Mouse (Mus musculus): ENCODE measurements around the gene Tbc1d1. TPM values are rescaled to one million over a fixed set of nuclear protein-coding genes. Genes with fewer than 3 reads are reported as not detected.

The Tbc1d1 gene
- polyA plus RNA-seq, 1 experiment, result 41.8 TPM

GRCm38 (mm10) chr5:64345181-64345735, 189.2 kb downstream of the Tbc1d1 start:
- H3ac ChIP-seq (ENCODE audit: control insufficient read depth, insufficient read length), result no peak overlapping the region
- H3K27me3 ChIP-seq (ENCODE audit: control insufficient read depth, insufficient read depth, insufficient read length), result no peaks in the 10 kb centered on the region
- H3K36me3 ChIP-seq (ENCODE audit: control insufficient read depth, insufficient read depth), result peaks cover 17% of the 10 kb centered on the region
- H3K4me3 ChIP-seq, result no peak overlapping the region
- H3K79me2 ChIP-seq (ENCODE audit: control insufficient read depth, insufficient read depth), result no peaks in the 10 kb centered on the region
- TF ChIP-seq SRF (IDR thresholded peaks at IDR 0.05; ENCODE audit: control insufficient read depth, insufficient read length, low read depth) (no peak), TCF12 (IDR thresholded peaks at IDR 0.05; ENCODE audit: insufficient read depth, poor library complexity, severe bottlenecking) (no peak)
- no peak overlapping the region for H3K4me2 ChIP-seq (ENCODE audit: low read depth)

- Histone ChIP-seq H3K4me3 (no peak overlapping the region), H3K27me3 (ENCODE audit: control insufficient read depth, insufficient read depth, insufficient read length) (no peaks in the 10 kb centered on the region), H3K4me2 (ENCODE audit: low read depth) (no peak overlapping the region), H3K36me3 (ENCODE audit: control insufficient read depth, insufficient read depth) (peaks cover 22% of the 10 kb centered on the region), H3K79me2 (ENCODE audit: control insufficient read depth, insufficient read depth) (no peaks in the 10 kb centered on the region), H3ac (ENCODE audit: control insufficient read depth, insufficient read length) (no peak overlapping the region)
- TF ChIP-seq REST (IDR thresholded peaks at IDR 0.05; ENCODE audit: insufficient read depth, insufficient read length) (no peak), POLR2A (IDR thresholded peaks at IDR 0.05; ENCODE audit: insufficient read length, low read depth) (no peak), TCF12 (IDR thresholded peaks at IDR 0.05; ENCODE audit: insufficient read depth, poor library complexity, severe bottlenecking) (no peak), USF1 (IDR thresholded peaks at IDR 0.05; ENCODE audit: low read depth) (no peak), MAX (IDR thresholded peaks at IDR 0.05; ENCODE audit: low read depth) (no peak), TCF3 (IDR thresholded peaks at IDR 0.05; ENCODE audit: insufficient read length, low read depth) (no peak), E2F4 (IDR thresholded peaks at IDR 0.05; ENCODE audit: insufficient read depth) (no peak), MYOD1 (IDR thresholded peaks at IDR 0.05; ENCODE audit: control insufficient read depth in 1 of 3, insufficient read length in 2 of 3, low read depth in 2 of 3) (no peak), CEBPB (IDR thresholded peaks at IDR 0.05; ENCODE audit: insufficient read depth, poor library complexity, severe bottlenecking) (no peak), POLR2AphosphoS2 (IDR thresholded peaks at IDR 0.05; ENCODE audit: insufficient read length, low read depth) (no peak), MYOG (IDR thresholded peaks at IDR 0.05; ENCODE audit: control insufficient read depth in 1 of 3, insufficient read depth in 1 of 3, insufficient read length in 2 of 3, low read depth in 2 of 3) (no peak), SRF (IDR thresholded peaks at IDR 0.05; ENCODE audit: control insufficient read depth, insufficient read length, low read depth) (no peak)
These were observed 189.7 kb downstream of the Tbc1d1 start for GRCm38 (mm10) chr5:64345761-64346160.

- Histone ChIP-seq H3K4me2 (ENCODE audit: low read depth) (no peak overlapping the region), H3ac (ENCODE audit: control insufficient read depth, insufficient read length) (no peak overlapping the region), H3K36me3 (ENCODE audit: control insufficient read depth, insufficient read depth) (peaks cover 26% of the 10 kb centered on the region), H3K79me2 (ENCODE audit: control insufficient read depth, insufficient read depth) (no peaks in the 10 kb centered on the region), H3K27me3 (ENCODE audit: control insufficient read depth, insufficient read depth, insufficient read length) (no peaks in the 10 kb centered on the region), H3K4me3 (no peak overlapping the region)
- no peak for TF ChIP-seq SRF (IDR thresholded peaks at IDR 0.05; ENCODE audit: control insufficient read depth, insufficient read length, low read depth)
These were observed 190.3 kb downstream of the Tbc1d1 start for GRCm38 (mm10) chr5:64346343-64346885.

GRCm38 (mm10) chr5:64348166-64348565, 192.1 kb downstream of the Tbc1d1 start:
- no peak overlapping the region for H3K4me3 ChIP-seq
- H3K27me3 ChIP-seq (ENCODE audit: control insufficient read depth, insufficient read depth, insufficient read length), result no peaks in the 10 kb centered on the region
- no peak overlapping the region for H3K4me2 ChIP-seq (ENCODE audit: low read depth)
- no peak overlapping the region for H3ac ChIP-seq (ENCODE audit: control insufficient read depth, insufficient read length)
- H3K36me3 ChIP-seq (ENCODE audit: control insufficient read depth, insufficient read depth), result peaks cover 27% of the 10 kb centered on the region
- TF ChIP-seq SRF (IDR thresholded peaks at IDR 0.05; ENCODE audit: control insufficient read depth, insufficient read length, low read depth) (no peak), USF1 (IDR thresholded peaks at IDR 0.05; ENCODE audit: low read depth) (no peak), CEBPB (IDR thresholded peaks at IDR 0.05; ENCODE audit: insufficient read depth, poor library complexity, severe bottlenecking) (no peak), POLR2AphosphoS2 (IDR thresholded peaks at IDR 0.05; ENCODE audit: insufficient read length, low read depth) (no peak), E2F4 (IDR thresholded peaks at IDR 0.05; ENCODE audit: insufficient read depth) (no peak)
- no peaks in the 10 kb centered on the region for H3K79me2 ChIP-seq (ENCODE audit: control insufficient read depth, insufficient read depth)

GRCm38 (mm10) chr5:64348780-64349179, 192.7 kb downstream of the Tbc1d1 start:
- Histone ChIP-seq H3K79me2 (ENCODE audit: control insufficient read depth, insufficient read depth) (no peaks in the 10 kb centered on the region), H3K4me3 (no peak overlapping the region), H3K36me3 (ENCODE audit: control insufficient read depth, insufficient read depth) (peaks cover 27% of the 10 kb centered on the region), H3K27me3 (ENCODE audit: control insufficient read depth, insufficient read depth, insufficient read length) (no peaks in the 10 kb centered on the region), H3K4me2 (ENCODE audit: low read depth) (no peak overlapping the region), H3ac (ENCODE audit: control insufficient read depth, insufficient read length) (no peak overlapping the region)
- TF ChIP-seq MYOG (IDR thresholded peaks at IDR 0.05; ENCODE audit: control insufficient read depth in 1 of 3, insufficient read depth in 1 of 3, insufficient read length in 2 of 3, low read depth in 2 of 3) (no peak), TCF3 (IDR thresholded peaks at IDR 0.05; ENCODE audit: insufficient read length, low read depth) (no peak), E2F4 (IDR thresholded peaks at IDR 0.05; ENCODE audit: insufficient read depth) (no peak)

- TF ChIP-seq TCF3 (IDR thresholded peaks at IDR 0.05; ENCODE audit: insufficient read length, low read depth) (no peak), CEBPB (IDR thresholded peaks at IDR 0.05; ENCODE audit: insufficient read depth, poor library complexity, severe bottlenecking) (no peak), MYOD1 (IDR thresholded peaks at IDR 0.05; ENCODE audit: control insufficient read depth in 1 of 3, insufficient read length in 2 of 3, low read depth in 2 of 3) (no peak), TCF12 (IDR thresholded peaks at IDR 0.05; ENCODE audit: insufficient read depth, poor library complexity, severe bottlenecking) (no peak)
- no peaks in the 10 kb centered on the region for H3K27me3 ChIP-seq (ENCODE audit: control insufficient read depth, insufficient read depth, insufficient read length)
These were observed 195.9 kb downstream of the Tbc1d1 start for GRCm38 (mm10) chr5:64351968-64352367.

More at GRCm38 (mm10) chr5:64351968-64352367, 195.9 kb downstream of the Tbc1d1 start:
- Histone ChIP-seq H3K4me3 (no peak overlapping the region), H3K36me3 (ENCODE audit: control insufficient read depth, insufficient read depth) (peaks cover 19% of the 10 kb centered on the region), H3K4me2 (ENCODE audit: low read depth) (no peak overlapping the region), H3K79me2 (ENCODE audit: control insufficient read depth, insufficient read depth) (no peaks in the 10 kb centered on the region), H3ac (ENCODE audit: control insufficient read depth, insufficient read length) (no peak overlapping the region)

All from myocyte (in vitro differentiated cells).